Mouse (Mus musculus): Measurements from ENCODE around the gene Cxcl1.

GRCm38 (mm10) chr5:90900688-90901087, 9.6 kb downstream of the Cxcl1 start:
- no peak for TF ChIP-seq CTCF (IDR thresholded peaks at IDR 0.05; ENCODE audit: borderline replicate concordance, insufficient read depth, low read depth, low read length)
- TF ChIP-seq POLR2A (IDR thresholded peaks at IDR 0.05; ENCODE audit: borderline replicate concordance, insufficient read depth, low read length) = no peak

All from cerebellum, adult 2 months (tissue).